Mouse (Mus musculus) brown adipose tissue, adult 24 weeks (tissue): ENCODE measurements around the gene Ubtf. TPM values are rescaled to one million over a fixed set of nuclear protein-coding genes. Genes with fewer than 3 reads are reported as not detected.
"Not testable (repeated sequence)": the region's sequence is repeated elsewhere in the genome, so short reads cannot be mapped to it uniquely, and the experiment has no call there.

Experiments used
- H3K27ac ChIP-seq: fragments of 200-500 bp; replicated peaks from 2 replicates; pipeline ENCODE4 v1.5.1; 2012; ENCODE audit warnings: low read depth, mild to moderate bottlenecking, low read length
- H3K4me1 ChIP-seq: fragments of 200-500 bp; 2 replicates; pipeline ENCODE4 v1.6.1; 2012; ENCODE audit warnings: low read length, mixed read lengths; ENCODE audit not compliant: control insufficient read depth, insufficient read depth, insufficient read length
- H3K4me3 ChIP-seq: fragments of 200-500 bp; 2 replicates; pipeline ENCODE4 v1.5.1; 2012; ENCODE audit warnings: low read depth, mild to moderate bottlenecking, low read length, moderate library complexity; ENCODE audit not compliant: insufficient read depth
- polyA plus RNA-seq: library from polyadenylated mRNA; stranded (reverse); fragments of >200 nt; gene quantifications from 2 replicates; pipeline ENCODE4 v1.2.4, GENCODE M21; 2012; ENCODE audit not compliant: missing spikeins, insufficient read depth, insufficient read length

The Ubtf gene
- polyA plus RNA-seq, 1 experiment, result 47.6 TPM

DNA sequence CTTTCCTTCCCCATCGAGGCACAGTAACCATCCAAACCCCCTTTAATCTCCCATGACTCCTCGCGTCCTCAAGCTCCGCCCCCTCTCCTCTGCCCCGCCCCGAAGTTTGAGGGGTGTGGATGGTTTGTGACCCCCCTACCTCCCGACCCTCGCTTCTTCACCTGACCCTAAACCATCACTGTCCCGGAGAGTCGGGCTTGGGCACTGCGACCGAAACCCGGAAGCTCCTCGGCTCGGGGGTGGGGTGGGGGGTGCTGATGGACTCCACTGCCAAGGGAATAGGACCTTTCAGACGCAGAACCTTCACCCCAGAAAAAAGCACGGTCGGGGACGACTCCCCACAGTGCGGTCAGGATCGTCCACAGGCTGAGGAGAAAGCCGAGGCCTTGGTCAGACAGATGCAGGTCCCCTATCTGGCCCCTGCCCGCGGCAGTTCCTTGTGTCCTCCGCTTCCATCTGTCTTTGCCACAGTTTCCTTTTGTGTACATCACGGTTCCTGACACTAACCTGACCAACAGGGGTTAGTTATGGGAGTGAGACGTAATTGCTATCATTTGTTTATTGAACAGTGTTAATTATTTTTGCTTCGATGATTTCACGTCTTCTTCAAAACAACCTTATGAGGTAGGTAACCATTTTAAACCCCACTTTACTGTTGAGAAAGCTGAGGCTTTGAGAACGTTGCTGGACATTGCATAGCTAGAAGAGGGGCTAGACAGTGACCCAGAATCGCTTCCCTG is 34.3 kb downstream of the Ubtf start:
- peak overlapping the region; percentile 80 for H3K4me3 ChIP-seq

DNA sequence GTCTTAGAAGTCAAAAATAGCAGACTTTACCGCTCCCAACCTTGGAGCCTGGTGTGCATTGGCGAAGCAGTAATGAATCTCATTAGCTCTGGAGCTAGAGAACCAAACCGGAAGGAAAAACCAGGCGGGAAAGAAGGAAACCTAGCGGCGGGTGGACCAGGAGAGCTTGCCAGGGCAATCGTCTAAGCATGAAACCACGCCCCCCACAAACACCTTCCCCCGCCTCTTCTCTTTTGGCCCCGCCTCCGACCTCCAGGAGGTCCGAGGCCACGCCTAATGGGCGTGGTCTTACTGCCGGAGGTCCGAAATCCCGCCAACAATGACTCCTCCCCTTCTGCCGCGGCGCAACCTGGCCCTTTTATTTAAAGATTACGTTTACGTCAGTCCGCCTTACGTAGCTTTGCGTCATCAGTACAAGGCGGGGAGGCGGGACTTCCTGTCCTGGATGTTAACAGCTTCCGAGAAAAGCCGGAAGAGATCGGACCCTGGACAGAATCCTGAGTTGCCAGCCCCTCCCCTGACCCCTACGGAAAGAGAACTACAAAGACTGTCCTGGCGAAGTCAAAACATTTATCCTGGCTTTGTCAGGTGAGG is 34.9 kb downstream of the Ubtf start, which contains the start of gene Tmub2:
Gene Tmub2 (plus strand): TSS at position 431 of the 594 bp plus-strand sequence.
- no peaks in the 10 kb centered on the region for H3K4me1 ChIP-seq
- peak within 1 kb of the TSS; percentile 80 for H3K4me3 ChIP-seq
- H3K27ac ChIP-seq, result peak within 1 kb of the TSS; percentile 95

More for the DNA sequence above, 34.3 kb downstream of the Ubtf start:
- Histone ChIP-seq H3K4me1 (no peaks in the 10 kb centered on the region), H3K27ac (peak overlapping the region; percentile 95)

DNA sequence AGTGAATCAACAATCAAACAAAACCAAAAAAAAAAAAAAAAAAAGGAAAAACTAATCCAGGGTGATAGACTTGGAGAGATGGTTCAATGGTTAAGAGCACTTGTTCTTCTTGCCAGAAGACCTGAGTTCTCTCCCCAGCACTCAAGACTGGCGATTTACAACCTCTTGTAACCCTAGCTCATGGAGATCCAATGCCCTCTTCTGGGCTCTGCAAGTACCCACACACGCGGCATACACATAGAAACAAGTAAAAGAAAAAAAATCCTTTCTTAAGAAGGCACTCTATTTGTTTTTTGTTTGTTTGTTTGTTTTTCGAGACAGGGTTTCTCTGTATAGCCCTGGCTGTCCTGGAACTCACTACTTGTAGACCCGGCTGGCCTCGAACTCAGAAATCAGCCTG is 35.6 kb downstream of the Ubtf start:
- H3K27ac ChIP-seq, result 0 out of 2 replicates have a peak overlapping the region, but pooled peaks have one; percentile 23
- H3K4me1 ChIP-seq, result no peaks in the 10 kb centered on the region
- no peak overlapping the region for H3K4me3 ChIP-seq

DNA sequence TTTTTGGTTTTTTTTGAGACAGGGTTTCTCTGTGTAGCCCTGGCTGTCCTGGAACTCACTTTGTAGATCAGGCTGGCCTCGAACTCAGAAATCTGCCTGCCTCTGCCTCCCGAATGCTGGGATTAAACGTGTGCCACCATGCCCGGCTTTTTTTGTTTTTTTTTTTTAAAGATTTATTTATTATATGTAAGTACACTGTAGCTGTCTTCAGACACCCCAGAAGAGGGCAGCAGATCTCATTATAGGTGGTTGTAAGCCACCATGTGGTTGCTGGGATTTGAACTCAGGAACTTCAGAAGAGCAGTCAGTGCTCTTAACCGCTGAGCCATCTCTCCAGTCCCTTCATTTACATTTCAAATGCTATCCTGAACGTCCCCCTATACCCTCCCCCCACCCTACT is 39.3 kb downstream of the Ubtf start:
- not testable (repeated sequence) for H3K4me1 ChIP-seq, H3K27ac ChIP-seq, H3K4me3 ChIP-seq

DNA sequence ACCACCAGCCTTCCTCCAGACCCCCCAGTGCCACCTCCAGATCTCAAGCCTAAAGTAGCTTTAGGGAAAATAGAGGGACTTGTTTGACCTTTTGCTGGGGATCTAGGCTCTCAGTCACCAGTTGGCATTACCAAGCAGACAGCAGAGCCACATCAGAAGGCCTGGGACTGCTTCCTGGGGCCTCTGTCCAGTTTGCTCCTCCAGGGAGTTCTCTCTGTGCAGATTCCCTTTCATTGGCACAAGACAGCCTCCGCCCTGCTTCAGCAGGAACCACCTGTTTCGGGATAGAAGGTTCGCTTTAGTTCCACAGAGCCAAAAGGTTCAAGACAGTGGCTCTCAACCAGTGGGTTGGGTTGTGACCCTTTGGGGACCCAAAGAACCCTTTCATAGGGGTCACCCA is 39.9 kb downstream of the Ubtf start:
- Histone ChIP-seq H3K4me3 (no peak overlapping the region), H3K27ac (no peak overlapping the region)

DNA sequence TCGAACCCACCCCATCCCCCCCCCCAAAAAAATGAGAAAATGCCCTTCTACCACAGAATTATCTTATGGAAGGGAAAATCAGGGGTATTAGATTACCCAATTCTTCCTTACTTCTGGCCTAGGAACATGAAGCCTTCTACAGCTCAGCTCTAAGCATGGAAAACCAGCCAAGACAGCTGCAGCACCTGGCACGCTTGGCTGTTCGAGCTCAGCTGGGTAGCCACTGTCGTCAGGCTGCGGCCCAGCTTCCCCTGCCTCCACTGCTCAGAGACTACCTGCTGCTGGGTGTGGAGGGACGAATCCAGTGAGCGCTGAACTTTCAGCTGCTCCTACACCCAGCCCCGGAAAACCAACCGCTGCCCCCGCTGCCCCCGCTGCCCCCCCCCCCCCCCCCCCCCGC is 41.8 kb downstream of the Ubtf start:
- H3K4me3 ChIP-seq, result no peak overlapping the region
- no peak overlapping the region for H3K27ac ChIP-seq
- H3K4me1 ChIP-seq, result peaks cover 3% of the 10 kb centered on the region; the same call in 1 of the 2 replicates

More for the DNA sequence above, 39.9 kb downstream of the Ubtf start:
- H3K4me1 ChIP-seq, result peaks cover 3% of the 10 kb centered on the region; the same call in 1 of the 2 replicates

DNA sequence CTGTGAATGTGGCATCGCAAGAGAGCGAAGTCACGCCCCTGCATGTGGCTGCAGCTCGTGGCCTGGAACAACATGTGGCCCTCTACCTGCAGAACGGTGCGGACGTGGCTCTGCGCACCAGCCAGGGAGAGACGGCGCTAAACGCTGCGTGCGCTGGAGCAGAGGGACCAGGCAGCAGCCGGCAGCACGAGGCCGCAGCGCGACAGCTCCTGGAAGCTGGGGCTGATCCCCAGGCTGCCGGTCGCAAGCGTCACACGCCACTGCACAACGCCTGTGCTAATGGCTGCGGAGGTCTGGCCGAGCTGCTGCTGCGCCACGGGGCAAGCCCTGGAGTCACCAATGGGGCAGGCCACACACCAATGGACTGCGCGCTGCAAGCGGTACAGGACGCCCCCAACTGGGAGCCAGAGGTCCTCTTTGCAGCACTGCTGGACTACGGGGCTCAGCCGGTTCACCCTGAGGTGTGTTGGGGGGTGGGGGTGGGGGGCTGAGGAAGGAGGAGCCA is 43.1 kb downstream of the Ubtf start:
- H3K4me3 ChIP-seq, result peak overlapping the region; percentile 23; the same call in 1 of the 2 replicates
- peaks cover 3% of the 10 kb centered on the region; the same call in 1 of the 2 replicates for H3K4me1 ChIP-seq
- no peak overlapping the region for H3K27ac ChIP-seq

DNA sequence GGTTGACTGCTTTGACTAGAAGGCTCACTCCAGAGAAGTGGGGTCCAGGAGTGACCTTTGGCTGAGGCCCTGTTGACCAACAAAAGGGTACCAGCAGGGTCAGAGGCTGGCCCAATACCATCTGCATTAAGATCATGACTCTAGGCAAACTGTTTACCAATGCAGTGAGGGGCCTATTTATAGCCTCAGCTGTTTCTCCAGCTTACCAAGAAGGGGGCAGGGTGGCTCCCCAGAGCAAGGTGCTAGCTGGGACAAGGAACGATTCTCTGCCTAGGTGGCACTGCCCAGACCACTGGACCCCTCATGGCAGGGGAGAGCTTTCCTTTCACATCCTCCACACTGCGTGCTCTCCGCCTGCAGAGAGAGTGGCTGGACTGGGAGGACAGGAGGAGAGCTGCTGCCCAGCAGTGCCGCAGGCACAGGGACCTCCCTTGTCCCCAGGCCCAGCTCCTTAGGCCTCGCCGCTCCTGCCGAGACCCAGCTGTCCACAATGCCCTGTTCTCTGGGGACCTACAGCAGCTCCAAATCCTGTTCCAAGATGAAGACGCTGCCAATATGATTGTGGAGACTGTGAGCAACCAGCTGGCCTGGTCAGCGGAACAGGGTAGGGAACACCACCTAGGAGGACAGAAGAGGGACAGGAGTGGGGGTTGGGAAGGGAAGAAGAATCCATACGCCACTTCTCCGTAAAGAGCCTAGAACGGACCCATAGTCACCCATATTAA is 50.9 kb downstream of the Ubtf start, which contains the start of gene Asb16:
Gene Asb16 (plus strand): TSS at position 224 of the 725 bp plus-strand sequence.
- Histone ChIP-seq H3K27ac (no peak within 1 kb of the TSS), H3K4me1 (0 out of 2 replicates have a peak, but pooled peaks cover 2% of the 10 kb centered on the region), H3K4me3 (no peak within 1 kb of the TSS)

DNA sequence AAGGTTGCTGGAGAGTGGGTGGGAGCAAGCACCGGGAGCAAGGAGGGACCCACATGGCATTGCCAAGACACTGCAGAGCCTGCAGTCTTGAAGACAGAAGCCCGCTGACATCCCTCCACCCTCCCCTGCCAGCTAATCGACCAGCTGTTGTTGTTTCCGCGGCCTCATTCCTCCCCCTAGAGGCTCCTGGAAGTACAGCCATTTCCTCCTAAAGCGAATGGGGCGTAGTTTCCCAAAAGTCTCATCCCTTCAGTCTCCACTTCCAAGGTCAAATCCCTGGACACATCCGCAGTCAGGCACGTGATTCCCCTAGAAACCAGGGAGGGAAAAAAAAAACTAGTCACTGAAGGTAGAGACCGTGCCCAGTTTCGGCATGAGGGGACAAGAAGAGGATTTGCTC is 52.1 kb downstream of the Ubtf start:
- Histone ChIP-seq H3K27ac (no peak overlapping the region), H3K4me1 (0 out of 2 replicates have a peak, but pooled peaks cover 2% of the 10 kb centered on the region), H3K4me3 (0 out of 2 replicates have a peak overlapping the region, but pooled peaks have one; percentile 15)

DNA sequence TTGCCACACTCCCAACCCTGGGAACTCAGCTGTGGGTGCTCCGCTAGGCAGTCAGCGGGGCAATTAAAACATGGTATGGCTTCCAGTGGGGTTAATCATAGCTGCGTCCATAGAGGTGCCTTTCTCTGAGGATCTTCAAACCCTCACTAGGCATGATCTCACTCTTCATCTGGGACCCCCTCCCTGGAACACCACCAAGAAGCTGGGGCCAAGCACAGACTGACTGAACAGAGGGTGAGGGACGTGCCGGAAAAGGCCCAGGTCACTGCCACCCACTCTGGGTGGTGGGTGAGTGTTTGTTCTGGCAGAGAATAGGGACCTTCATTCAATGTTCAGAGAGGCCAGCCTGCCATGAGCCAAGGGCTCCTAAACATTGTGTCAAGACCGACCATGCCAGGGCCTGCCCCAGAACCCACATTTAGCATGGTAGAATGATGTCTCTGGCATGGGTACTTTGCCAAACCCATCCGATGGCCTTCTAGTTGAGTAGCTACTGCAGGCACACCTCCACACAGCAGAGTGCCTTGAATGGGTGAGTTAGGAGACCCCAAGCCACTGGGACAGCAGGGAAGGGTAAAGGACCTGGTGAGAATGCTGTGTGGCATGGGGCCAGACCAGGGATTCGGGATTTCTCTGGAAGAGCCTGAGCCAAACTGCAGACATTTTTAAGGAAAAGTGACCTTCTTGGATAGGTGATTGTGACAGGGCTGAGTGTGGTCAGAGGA is 52.7 kb downstream of the Ubtf start:
- Histone ChIP-seq H3K4me3 (no peak overlapping the region), H3K4me1 (0 out of 2 replicates have a peak, but pooled peaks cover 2% of the 10 kb centered on the region), H3K27ac (no peak overlapping the region)

DNA sequence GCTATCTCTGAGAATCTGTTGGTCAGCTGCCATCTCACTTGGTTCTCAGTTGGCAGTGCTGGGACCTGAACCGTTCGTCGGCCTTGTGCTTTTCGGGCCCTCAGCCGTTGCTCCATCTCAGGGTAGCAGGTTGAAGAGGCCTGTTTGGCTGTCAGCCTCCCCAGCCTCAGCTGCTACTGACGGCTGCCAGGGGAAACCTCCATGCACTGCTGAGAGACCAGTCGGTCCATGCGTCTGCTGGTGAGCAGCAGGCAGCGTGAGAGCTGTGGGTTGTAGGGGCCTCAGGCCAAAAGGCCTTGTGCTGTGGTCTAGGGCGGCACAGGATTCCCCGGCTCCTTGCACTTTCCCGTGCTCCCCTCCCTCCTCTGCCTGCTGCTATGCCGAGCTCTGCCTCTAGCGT is 53.7 kb downstream of the Ubtf start:
- Histone ChIP-seq H3K27ac (no peak overlapping the region), H3K4me1 (0 out of 2 replicates have a peak, but pooled peaks cover 2% of the 10 kb centered on the region), H3K4me3 (no peak overlapping the region)

DNA sequence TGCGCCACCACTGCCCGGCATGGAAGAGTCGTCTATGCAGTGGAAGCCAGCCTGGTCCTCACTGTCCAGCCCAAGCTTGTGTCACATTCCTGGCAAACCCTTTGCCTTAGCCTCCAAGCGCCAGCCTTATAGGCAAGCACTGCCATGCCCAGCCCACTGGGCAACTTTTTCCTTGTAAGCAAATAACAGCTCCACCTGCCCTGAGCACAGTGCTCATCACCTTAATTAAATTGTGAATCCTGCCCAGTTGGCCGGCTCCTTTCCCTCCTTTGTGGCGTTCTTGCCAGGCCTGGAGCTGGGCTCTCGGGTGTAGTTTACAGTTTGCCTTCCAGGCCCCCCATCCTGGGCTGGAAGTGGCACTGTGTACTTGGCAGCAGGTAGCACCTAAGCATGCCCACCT is 56.3 kb downstream of the Ubtf start:
- Histone ChIP-seq H3K4me3 (no peak overlapping the region), H3K27ac (no peak overlapping the region), H3K4me1 (0 out of 2 replicates have a peak, but pooled peaks cover 2% of the 10 kb centered on the region)

DNA sequence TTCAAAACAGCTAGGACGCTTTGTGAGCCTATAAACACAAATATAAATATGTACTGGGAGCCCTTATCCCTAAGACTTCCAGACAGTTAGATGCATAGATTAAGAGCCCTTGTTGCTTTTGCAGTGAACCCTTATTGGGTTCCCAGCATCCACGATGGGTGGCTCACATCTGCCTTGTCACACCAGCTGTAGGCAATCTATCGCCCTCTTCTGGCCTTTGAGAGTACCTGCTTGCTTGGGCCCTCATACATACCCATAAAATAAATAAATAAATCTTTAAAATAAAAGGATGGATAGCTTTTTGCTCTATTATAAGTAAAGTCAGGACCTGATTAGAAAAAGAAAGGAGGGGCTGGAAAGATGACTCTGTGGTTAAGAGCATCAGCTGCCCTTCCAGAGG is 61.0 kb downstream of the Ubtf start:
- Histone ChIP-seq H3K27ac (no peak overlapping the region), H3K4me1 (no peaks in the 10 kb centered on the region), H3K4me3 (no peak overlapping the region)

DNA sequence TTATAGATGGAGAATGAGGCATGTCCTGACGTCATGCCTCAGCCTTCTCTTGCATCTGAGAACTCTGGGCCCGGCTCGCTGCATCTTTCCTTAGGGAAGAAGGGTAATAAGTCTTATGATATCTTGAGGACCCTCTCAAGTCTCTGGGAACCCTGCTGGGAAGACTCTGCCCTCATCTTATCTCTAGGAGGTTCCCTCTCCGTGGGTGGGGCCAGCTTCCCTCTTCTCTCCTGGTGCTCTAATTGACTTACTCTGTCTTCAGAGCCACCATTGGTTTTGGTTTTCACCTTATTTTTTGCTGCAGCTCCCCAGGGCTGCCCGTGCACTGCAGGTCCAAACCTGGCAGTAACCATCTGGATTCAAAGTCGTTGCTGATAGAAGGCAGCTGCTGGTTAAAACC is 61.4 kb downstream of the Ubtf start:
- Histone ChIP-seq H3K4me3 (no peak overlapping the region), H3K27ac (no peak overlapping the region), H3K4me1 (no peaks in the 10 kb centered on the region)
